In genomic region chr9:110244567-110244888, GRCm38 (mm10) we compare ENCODE assay signal across 8 mouse cellular contexts. TPM values are rescaled to one million over a fixed set of nuclear protein-coding genes. Genes with fewer than 3 reads are reported as not detected.
DNase-seq lines count a peak whose midpoint lies in the region; ATAC-seq and TF ChIP-seq lines count a peak whose summit lies in the region.

No protein-coding gene starts in this region.

- ATAC-seq in heart, embryonic 11.5 days (replicated peaks; ENCODE audit: insufficient number of reproducible peaks, low FRiP score, low TSS enrichment): no peak
- ATAC-seq in heart, postnatal 0 days (ENCODE audit: insufficient read depth, low read depth): no peak
- no peak for ATAC-seq in liver, embryonic 16.5 days (ENCODE audit: low read depth)

- peak overlapping the region; percentile 74 for H3K4me3 ChIP-seq in heart, embryonic 11.5 days (ENCODE audit: low read depth, low read length)
- peak overlapping the region; percentile 79 to 80 for H3K4me3 ChIP-seq in ES-E14 (ENCODE audit: insufficient read depth in 1 of 2, low read depth in 1 of 2, low read length in 2 of 2, poor library complexity in 1 of 2, severe bottlenecking in 1 of 2)
- peak overlapping the region; percentile 71 for H3K4me3 ChIP-seq in heart, postnatal 0 days (ENCODE audit: low read depth, low read length)
- peak overlapping the region; percentile 65 for H3K4me3 ChIP-seq in liver, embryonic 16.5 days (ENCODE audit: low read depth, low read length)

- DNase-seq in heart, postnatal 4 days: no peak
- no peak for DNase-seq in ES-E14 (ENCODE audit: low read depth, low spot score)
- no peak for DNase-seq in heart, postnatal 0 days (ENCODE audit: low spot score)
- no peak for DNase-seq in natural killer cell, adult 2 months (ENCODE audit: low spot score in 2 of 2)
- DNase-seq in layer of hippocampus, adult 9-11 months: no peak
- DNase-seq in right cerebral cortex, postnatal 36 days (ENCODE audit: low spot score in 2 of 2): no peak

- peaks cover 30% of the 10 kb centered on the region for H3K27me3 ChIP-seq in heart, embryonic 11.5 days (ENCODE audit: control insufficient read depth, insufficient read depth, low read length)
- peaks cover 11% of the 10 kb centered on the region; the same call in 1 of the 2 replicates for H3K27me3 ChIP-seq in heart, postnatal 0 days (ENCODE audit: control insufficient read depth, insufficient read depth, low read length)
- peaks cover 38% of the 10 kb centered on the region for H3K27me3 ChIP-seq in liver, embryonic 16.5 days (ENCODE audit: control insufficient read depth, insufficient read depth, low read depth, low read length)

- WGBS in heart, embryonic 11.5 days (ENCODE audit: insufficient replicate concordance): 22% methylated on average over 7 of the region's 7 CpGs
- 27% methylated on average over 7 of the region's 7 CpGs for WGBS in heart, postnatal 0 days
- WGBS in liver, embryonic 16.5 days (ENCODE audit: insufficient replicate concordance): 18% methylated on average over 7 of the region's 7 CpGs

- peak overlapping the region; percentile 95 for H3K4me2 ChIP-seq in heart, embryonic 11.5 days
- peak overlapping the region; percentile 100 for H3K4me2 ChIP-seq in heart, postnatal 0 days (ENCODE audit: low read depth, low read length)
- peak overlapping the region; percentile 85 for H3K4me2 ChIP-seq in liver, embryonic 16.5 days (ENCODE audit: low read depth, low read length)

- no peak for TF ChIP-seq CTCF in heart, postnatal 0 days (IDR thresholded peaks at IDR 0.05; ENCODE audit: low read depth)

- in situ Hi-C loops in ES-E14 (cut with MboI; ENCODE audit: low sequenced_read_pairs in 2 of 2, unreplicated experiment in 2 of 2): no loop called here

- H3K4me1 ChIP-seq in heart, embryonic 11.5 days (ENCODE audit: control insufficient read depth, insufficient read depth, low read length): peaks cover 11% of the 10 kb centered on the region
- H3K4me1 ChIP-seq in ES-E14 (ENCODE audit: control insufficient read depth in 2 of 2, insufficient read depth in 2 of 2, low read length in 2 of 2, poor library complexity in 1 of 2): peaks cover 6 to 21% of the 10 kb centered on the region in 2 experiments
- peaks cover 14% of the 10 kb centered on the region for H3K4me1 ChIP-seq in heart, postnatal 0 days (ENCODE audit: control insufficient read depth, insufficient read depth)
- H3K4me1 ChIP-seq in liver, embryonic 16.5 days (ENCODE audit: control insufficient read depth, low read depth, low read length): peaks cover 8% of the 10 kb centered on the region

- no peak overlapping the region for H3K27ac ChIP-seq in heart, embryonic 11.5 days (ENCODE audit: low read depth, low read length)
- H3K27ac ChIP-seq in ES-E14 (ENCODE audit: insufficient read depth, low read depth, low read length, poor library complexity, severe bottlenecking): no peak overlapping the region
- H3K27ac ChIP-seq in heart, postnatal 0 days (ENCODE audit: low read depth): no peak overlapping the region
- no peak overlapping the region for H3K27ac ChIP-seq in liver, embryonic 16.5 days (ENCODE audit: low read length)

- TF ChIP-seq EP300 in heart, postnatal 0 days (IDR thresholded peaks at IDR 0.05; ENCODE audit: low read depth): no peak

- H3K9ac ChIP-seq in heart, embryonic 11.5 days (ENCODE audit: low read depth, low read length): peak overlapping the region; percentile 12; the same call in 1 of the 2 replicates
- H3K9ac ChIP-seq in ES-E14 (ENCODE audit: insufficient read depth, low read depth, low read length, poor library complexity, severe bottlenecking): peak overlapping the region; percentile 81
- H3K9ac ChIP-seq in heart, postnatal 0 days (replicated peaks; ENCODE audit: low read depth, low read length): no peak overlapping the region
- H3K9ac ChIP-seq in liver, embryonic 16.5 days (ENCODE audit: low read depth, low read length): no peak overlapping the region

- H3K36me3 ChIP-seq in heart, embryonic 11.5 days (ENCODE audit: control insufficient read depth, insufficient read depth, low read length): no peaks in the 10 kb centered on the region
- H3K36me3 ChIP-seq in ES-E14 (ENCODE audit: control insufficient read depth, insufficient read depth, low read length, poor library complexity, severe bottlenecking): no peaks in the 10 kb centered on the region
- H3K36me3 ChIP-seq in heart, postnatal 0 days (replicated peaks; ENCODE audit: control insufficient read depth, insufficient read depth, low read length): peaks cover 3% of the 10 kb centered on the region
- H3K36me3 ChIP-seq in liver, embryonic 16.5 days (ENCODE audit: control insufficient read depth, insufficient read depth): no peaks in the 10 kb centered on the region

- H3K9me3 ChIP-seq in heart, embryonic 11.5 days (replicated peaks; ENCODE audit: control insufficient read depth, low read length): no peaks in the 10 kb centered on the region
- no peaks in the 10 kb centered on the region for H3K9me3 ChIP-seq in ES-E14 (ENCODE audit: control insufficient read depth, insufficient read depth, low read depth, low read length)
- no peaks in the 10 kb centered on the region for H3K9me3 ChIP-seq in heart, postnatal 0 days (replicated peaks; ENCODE audit: control insufficient read depth, low read length)
- no peaks in the 10 kb centered on the region for H3K9me3 ChIP-seq in liver, embryonic 16.5 days (replicated peaks; ENCODE audit: control insufficient read depth, low read length)

TF ChIP-seq in ES-E14, 5 proteins besides CTCF, POLR2A, EP300 and RAD21:
- TF ChIP-seq CHD2 (IDR thresholded peaks at IDR 0.05; ENCODE audit: low read depth, low read length) (no peak), HCFC1 (IDR thresholded peaks at IDR 0.05; ENCODE audit: borderline replicate concordance, insufficient read depth, low read length) (no peak), MAFK (IDR thresholded peaks at IDR 0.05; ENCODE audit: insufficient read depth, low read depth, low read length) (no peak), ZNF384 (IDR thresholded peaks at IDR 0.05; ENCODE audit: low read depth, low read length) (no peak), ZC3H11A (IDR thresholded peaks at IDR 0.05; ENCODE audit: borderline replicate concordance, low read depth, low read length) (no peak)

RNA-seq across cellular contexts. Expression of gene Cspg5, which starts 0.9 kb away (rescaled TPM):
- 0.66 and 1.3 TPM in 2 replicates for polyA plus RNA-seq in heart, embryonic 11.5 days (2014; fragmentation: Nextera tagmentation; extraction: Ambion mirVana)
- 1 to 10 TPM; 1.9 TPM for total RNA-seq in heart, postnatal 4 days (2021)
- total RNA-seq in ES-E14 (2012; rRNA removed): 3.3 and 8.4 TPM in 2 replicates
- 0.19 and 1.1 TPM in 2 replicates for total RNA-seq in heart, postnatal 0 days (2014; rRNA removed; ENCODE audit: low replicate concordance)
- 0.71 and 1.1 TPM in 2 replicates for polyA plus RNA-seq in heart, postnatal 0 days (2015; fragmentation: Nextera tagmentation; extraction: Ambion mirVana)
- polyA plus RNA-seq in liver, embryonic 16.5 days (2015; fragmentation: Nextera tagmentation; extraction: Ambion mirVana): 0.18 and 0.22 TPM in 2 replicates

Comparison
In these comparisons a context has a peak if more than half of its experiments do, and no peak if none do; other contexts are left out.
1. H3K9ac ChIP-seq: peak in heart, embryonic 11.5 days (single experiment) and ES-E14 (single experiment); none in heart, postnatal 0 days (single experiment) and liver, embryonic 16.5 days (single experiment).
2. Peak in every context shown above with its lines, with median percentiles within 50 percentile points of each other: H3K4me2 ChIP-seq and H3K4me3 ChIP-seq.